Mouse (Mus musculus) lung, embryonic 16.5 days (tissue): ENCODE data around the gene Gin1. TPM values are rescaled to one million over a fixed set of nuclear protein-coding genes. Genes with fewer than 3 reads are reported as not detected.
A peak's percentile ranks its signal among the peaks of the same experiment; 100 is the strongest.

ENCODE experiments used
- ATAC-seq: fragments of 200-750 bp; cut with Nextera tagmentation; 2 replicates; pipeline ENCODE4 v1.8.0; 2017; ENCODE audit warnings: low read depth, mild to moderate bottlenecking, moderate library complexity
- H3K27ac ChIP-seq: fragments of 300-500 bp; sonication (generic); 2 replicates; pipeline ENCODE4 v1.5.1; 2014; ENCODE audit warnings: mild to moderate bottlenecking, control low read depth, low read length
- H3K27me3 ChIP-seq: fragments of 300-500 bp; sonication (generic); 2 replicates; pipeline ENCODE4 v1.6.1; 2014; ENCODE audit warnings: low read depth, low read length, mixed read lengths; ENCODE audit not compliant: control insufficient read depth, insufficient read depth
- H3K36me3 ChIP-seq: fragments of 300-500 bp; sonication (generic); 2 replicates; pipeline ENCODE4 v1.6.1; 2014; ENCODE audit warnings: low read length; ENCODE audit not compliant: control insufficient read depth, insufficient read depth
- H3K4me1 ChIP-seq: fragments of 300-500 bp; sonication (generic); replicated peaks from 2 replicates; pipeline ENCODE4 v1.6.1; 2014; ENCODE audit warnings: low read length, mixed read lengths; ENCODE audit not compliant: control insufficient read depth, insufficient read depth
- H3K4me2 ChIP-seq: fragments of 300-500 bp; sonication (generic); 2 replicates; pipeline ENCODE4 v1.6.1; 2014; ENCODE audit warnings: low read depth, low read length, control low read depth
- H3K4me3 ChIP-seq: fragments of 300-500 bp; sonication (generic); 2 replicates; pipeline ENCODE4 v1.5.1; 2014; ENCODE audit warnings: mild to moderate bottlenecking, low read length, control low read depth
- H3K9ac ChIP-seq: fragments of 300-500 bp; sonication (generic); 2 replicates; pipeline ENCODE4 v1.6.1; 2014; ENCODE audit warnings: low read length, control low read depth
- H3K9me3 ChIP-seq: fragments of 300-500 bp; sonication (generic); 2 replicates; pipeline ENCODE4 v1.6.1; 2016; ENCODE audit warnings: low read length; ENCODE audit not compliant: control insufficient read depth
- WGBS: fragments of 180-500 bp; shearing (Covaris S2); extraction: QIAGEN DNeasy Blood & Tissue Kit; methylation state at CpG from one replicate; pipeline ENCODE4 v1.1.7; 2014; 5-methylcytosine and 5-hydroxymethylcytosine counted together
- polyA plus RNA-seq: library from polyadenylated mRNA; unstranded; fragments of >200 nt; fragmentation: Nextera tagmentation; extraction: Ambion mirVana; gene quantifications from 2 replicates; pipeline ENCODE4 v1.2.1, GENCODE M21; 2015

Gene Gin1
- polyA plus RNA-seq: 20.2 and 21.9 TPM in 2 replicates

GRCm38 (mm10) chr1:97769904-97770753 is at the start of gene Gin1, which contains the start of gene Ppip5k2:
Gene Gin1 (plus strand): TSS chr1:97770172.
Gene Ppip5k2 (minus strand): TSS chr1:97770411.
- Histone ChIP-seq H3K36me3 (no peaks in the 10 kb centered on the region), H3K9ac (peak within 1 kb of the TSS; percentile 79), H3K4me1 (peaks cover 11% of the 10 kb centered on the region), H3K4me2 (peak within 1 kb of the TSS; percentile 76), H3K9me3 (no peaks in the 10 kb centered on the region), H3K4me3 (peak within 1 kb of the TSS; percentile 97), H3K27me3 (no peaks in the 10 kb centered on the region), H3K27ac (peak within 1 kb of the TSS; percentile 92)
- WGBS: under 1% methylated on average over 65 of the region's 66 CpGs
- peak; percentile 99 for ATAC-seq

- no peaks in the 10 kb centered on the region for H3K4me1 ChIP-seq
- H3K9me3 ChIP-seq: no peaks in the 10 kb centered on the region
- H3K9ac ChIP-seq: no peak overlapping the region
- H3K4me2 ChIP-seq: no peak overlapping the region
- no peak overlapping the region for H3K27ac ChIP-seq
- WGBS: 49% methylated on average over 2 of the region's 2 CpGs
- H3K36me3 ChIP-seq: peaks cover 6% of the 10 kb centered on the region
- no peaks in the 10 kb centered on the region for H3K27me3 ChIP-seq
- H3K4me3 ChIP-seq: no peak overlapping the region
- no peak for ATAC-seq
These were observed 43.2 kb upstream of the Gin1 start for GRCm38 (mm10) chr1:97726730-97727129.

- ATAC-seq: no peak
- no peaks in the 10 kb centered on the region for H3K9me3 ChIP-seq
- H3K27ac ChIP-seq: no peak overlapping the region
- WGBS: 66% methylated on average over 1 of the region's 1 CpGs
- H3K36me3 ChIP-seq: peaks cover 6% of the 10 kb centered on the region
- H3K27me3 ChIP-seq: no peaks in the 10 kb centered on the region
- H3K4me2 ChIP-seq: no peak overlapping the region
- no peaks in the 10 kb centered on the region for H3K4me1 ChIP-seq
- H3K9ac ChIP-seq: no peak overlapping the region
- H3K4me3 ChIP-seq: no peak overlapping the region
These were observed 40.6 kb upstream of the Gin1 start for GRCm38 (mm10) chr1:97729339-97729738.

- H3K4me2 ChIP-seq: no peak overlapping the region
- peaks cover 22% of the 10 kb centered on the region for H3K36me3 ChIP-seq
- ATAC-seq: no peak
- H3K27me3 ChIP-seq: no peaks in the 10 kb centered on the region
- H3K4me3 ChIP-seq: no peak overlapping the region
- WGBS: 100% methylated on average over 1 of the region's 1 CpGs
- no peaks in the 10 kb centered on the region for H3K4me1 ChIP-seq
- no peak overlapping the region for H3K9ac ChIP-seq
- no peak overlapping the region for H3K27ac ChIP-seq
- H3K9me3 ChIP-seq: no peaks in the 10 kb centered on the region
These were observed 26.9 kb upstream of the Gin1 start for GRCm38 (mm10) chr1:97743063-97743462.

GRCm38 (mm10) chr1:97745712-97746111 is 24.3 kb upstream of the Gin1 start:
- Histone ChIP-seq H3K4me2 (no peak overlapping the region), H3K4me1 (no peaks in the 10 kb centered on the region), H3K27me3 (no peaks in the 10 kb centered on the region), H3K9me3 (no peaks in the 10 kb centered on the region), H3K36me3 (peaks cover 21% of the 10 kb centered on the region), H3K9ac (no peak overlapping the region), H3K27ac (no peak overlapping the region), H3K4me3 (no peak overlapping the region)
- no peak for ATAC-seq
- WGBS: 61% methylated on average over 4 of the region's 4 CpGs

GRCm38 (mm10) chr1:97746261-97746660 is 23.7 kb upstream of the Gin1 start:
- no peak for ATAC-seq
- Histone ChIP-seq H3K9ac (no peak overlapping the region), H3K4me3 (no peak overlapping the region), H3K27ac (no peak overlapping the region), H3K4me2 (no peak overlapping the region), H3K36me3 (peaks cover 17% of the 10 kb centered on the region), H3K27me3 (no peaks in the 10 kb centered on the region), H3K9me3 (no peaks in the 10 kb centered on the region), H3K4me1 (no peaks in the 10 kb centered on the region)
- WGBS: 98% methylated on average over 7 of the region's 7 CpGs

- Histone ChIP-seq H3K4me3 (no peak overlapping the region), H3K27me3 (no peaks in the 10 kb centered on the region), H3K9ac (no peak overlapping the region), H3K9me3 (no peaks in the 10 kb centered on the region), H3K4me1 (no peaks in the 10 kb centered on the region), H3K36me3 (peaks cover 18% of the 10 kb centered on the region), H3K27ac (no peak overlapping the region), H3K4me2 (no peak overlapping the region)
- ATAC-seq: no peak
- 87% methylated on average over 3 of the region's 3 CpGs for WGBS
These were observed 21.8 kb upstream of the Gin1 start for GRCm38 (mm10) chr1:97748163-97748562.

GRCm38 (mm10) chr1:97753216-97753615 is 16.8 kb upstream of the Gin1 start:
- no peak for ATAC-seq

GRCm38 (mm10) chr1:97754392-97754791 is 15.6 kb upstream of the Gin1 start:
- no peaks in the 10 kb centered on the region for H3K27me3 ChIP-seq
- H3K4me3 ChIP-seq: no peak overlapping the region
- WGBS: 71% methylated on average over 4 of the region's 4 CpGs
- H3K4me2 ChIP-seq: no peak overlapping the region
- H3K27ac ChIP-seq: no peak overlapping the region
- H3K36me3 ChIP-seq: peaks cover 10% of the 10 kb centered on the region
- no peaks in the 10 kb centered on the region for H3K9me3 ChIP-seq
- no peak for ATAC-seq
- H3K9ac ChIP-seq: no peak overlapping the region
- no peaks in the 10 kb centered on the region for H3K4me1 ChIP-seq

More at GRCm38 (mm10) chr1:97753216-97753615, 16.8 kb upstream of the Gin1 start:
- H3K9me3 ChIP-seq: no peaks in the 10 kb centered on the region
- no peak overlapping the region for H3K9ac ChIP-seq
- no peaks in the 10 kb centered on the region for H3K27me3 ChIP-seq
- H3K4me3 ChIP-seq: no peak overlapping the region
- peaks cover 11% of the 10 kb centered on the region for H3K36me3 ChIP-seq
- no peak overlapping the region for H3K4me2 ChIP-seq
- H3K4me1 ChIP-seq: no peaks in the 10 kb centered on the region
- H3K27ac ChIP-seq: no peak overlapping the region
